Mouse (Mus musculus): Measurements from ENCODE around the gene 1700022I11Rik.

DNA sequence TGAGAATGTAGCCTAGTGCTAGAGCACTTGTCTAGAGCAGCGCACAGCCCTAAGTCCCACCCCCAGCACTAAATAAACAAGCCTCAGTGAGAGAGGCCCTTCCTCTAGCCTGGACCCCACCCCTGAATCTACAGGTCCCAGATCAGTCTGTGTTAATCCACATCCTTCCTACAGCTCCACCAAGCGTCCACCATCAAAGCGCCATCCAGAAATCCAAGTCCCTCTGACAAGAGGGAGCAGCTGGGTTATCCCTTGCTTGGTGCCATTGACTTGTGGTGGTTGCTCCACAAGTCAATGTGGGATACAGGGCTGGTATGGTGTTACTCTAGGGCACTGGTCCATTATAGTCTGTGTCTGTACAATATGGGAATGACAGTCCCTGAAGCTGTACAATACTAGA lies 14.2 kb upstream of the 1700022I11Rik start:
- TF ChIP-seq CTCF (IDR thresholded peaks at IDR 0.05; ENCODE audit: insufficient read depth, low read length) = no peak
- TF ChIP-seq POLR2A (IDR thresholded peaks at IDR 0.05; ENCODE audit: borderline replicate concordance, extremely low read depth, low read depth, low read length) = no peak

Data from lung, adult 2 months (tissue).